Mouse (Mus musculus) lung, postnatal 14 days (tissue): ENCODE measurements at regions not wholly inside any gene's neighbourhood (a gene's known extent, or its start where the extent isn't known, plus 50 kb on each side); places are given as distances from the start of the nearest gene placed in this dataset.

Source experiments
- DNase-seq: peaks from one replicate; pipeline ENCODE4 v3.0.0; 2021

DNA sequence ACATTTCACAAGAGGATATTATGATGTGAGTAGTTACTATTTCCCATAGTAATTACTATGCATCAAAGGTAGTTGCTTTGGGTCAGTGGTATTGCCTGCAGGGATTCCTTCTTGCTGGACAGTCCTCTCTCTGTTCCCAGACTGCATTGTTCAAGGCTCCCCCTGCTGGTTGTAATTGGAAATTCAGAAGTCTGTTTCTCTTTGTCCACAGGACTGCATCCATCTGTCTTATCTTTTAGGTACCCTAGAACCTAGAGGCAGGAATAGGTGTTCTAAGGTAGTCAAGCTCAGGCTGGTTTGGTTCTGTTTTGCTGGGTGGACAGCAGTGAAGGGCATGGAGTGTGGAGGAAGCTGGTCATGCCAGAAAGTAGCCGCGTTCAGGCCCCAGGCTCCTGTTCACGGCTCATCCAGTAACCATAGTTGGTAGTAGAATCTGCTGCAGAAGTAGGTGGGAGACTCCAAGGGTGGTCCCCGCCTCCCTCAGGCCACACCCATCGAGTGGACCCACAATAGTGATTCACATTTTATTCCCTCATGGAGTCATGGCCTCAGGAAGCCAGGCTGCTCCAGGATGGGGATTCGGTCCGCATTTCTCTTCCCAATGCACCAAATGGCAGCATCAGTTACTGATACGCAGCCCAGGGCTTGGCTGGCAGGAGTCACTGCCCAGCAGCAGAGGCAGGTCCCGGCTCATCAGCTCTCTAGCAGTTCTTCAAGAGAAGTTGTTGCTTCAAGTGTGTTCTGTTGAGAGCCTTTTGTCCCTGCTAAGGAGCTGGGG is 51.7 kb upstream of the Caprin1 start:
- DNase-seq: peak; percentile 78

DNA sequence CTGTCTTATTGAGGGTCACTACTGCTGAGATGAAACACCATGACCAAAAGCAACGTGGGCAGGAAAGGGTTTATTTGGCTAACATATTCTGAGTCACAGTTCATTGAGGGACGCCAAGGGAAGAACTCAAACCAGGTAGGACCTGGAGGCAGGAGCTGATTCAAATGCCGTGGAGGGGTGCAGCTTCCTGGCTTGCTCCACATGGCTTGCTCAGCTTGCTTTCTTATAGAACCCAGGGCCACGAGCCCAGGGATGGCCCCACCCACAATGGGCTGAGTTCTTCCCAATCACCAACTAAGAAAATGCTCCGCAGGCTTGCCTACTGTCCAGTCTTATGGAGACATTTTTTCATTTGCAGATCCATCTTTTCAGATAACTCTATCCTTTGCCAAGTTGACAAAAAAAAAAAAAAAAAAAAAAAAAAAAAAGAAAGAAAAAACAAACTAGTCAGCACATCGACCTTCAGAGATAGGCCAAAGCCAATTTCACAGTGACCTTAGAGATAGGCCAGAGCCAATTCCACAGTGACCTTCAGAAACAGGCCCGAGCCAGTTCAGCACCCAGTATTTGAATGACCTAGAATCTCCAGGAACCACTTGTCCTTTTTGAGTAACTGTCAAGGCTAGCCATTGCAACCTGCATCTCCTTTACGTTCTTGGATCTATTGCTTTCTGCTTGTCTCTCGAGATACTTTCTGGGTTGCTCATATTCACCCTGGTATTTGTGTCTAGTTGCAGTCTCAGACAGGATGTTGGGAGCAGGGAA is 52.5 kb upstream of the Caprin1 start:
- no peak for DNase-seq

DNA sequence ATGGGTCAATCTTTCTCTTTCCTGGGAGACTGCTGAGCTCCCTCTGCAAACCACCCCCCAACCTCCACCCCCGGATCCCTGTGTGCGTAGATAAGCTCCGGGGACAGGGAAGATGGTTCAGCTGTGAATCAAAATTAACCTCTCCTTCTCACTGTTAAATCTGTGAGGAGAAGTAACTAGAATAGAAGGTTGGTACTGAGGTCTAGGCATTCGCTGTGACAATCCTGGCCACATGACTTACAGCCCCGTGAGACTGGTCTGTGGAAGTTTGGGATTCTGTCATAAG is 53.0 kb upstream of the Caprin1 start:
- DNase-seq: no peak

DNA sequence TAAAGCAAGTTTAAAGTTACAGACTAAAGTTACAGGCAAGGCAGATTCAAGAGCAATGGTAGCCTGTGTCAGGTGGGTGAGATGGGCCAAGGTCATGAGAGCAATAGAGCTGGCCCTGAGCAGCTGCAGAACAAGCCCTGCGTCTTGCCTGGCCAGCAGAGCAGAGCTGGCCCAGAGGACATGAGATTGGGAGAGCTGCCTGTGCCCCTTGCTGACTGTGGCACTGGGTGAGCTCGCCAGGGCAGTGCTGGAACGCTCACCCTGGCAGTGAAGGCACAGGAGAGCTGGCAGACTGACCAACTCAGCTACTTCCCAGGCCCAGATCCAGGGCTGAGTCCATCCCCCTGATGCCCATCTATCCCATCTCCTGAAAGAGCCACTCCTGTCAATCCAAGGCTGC is 53.7 kb upstream of the Caprin1 start:
- DNase-seq: no peak

DNA sequence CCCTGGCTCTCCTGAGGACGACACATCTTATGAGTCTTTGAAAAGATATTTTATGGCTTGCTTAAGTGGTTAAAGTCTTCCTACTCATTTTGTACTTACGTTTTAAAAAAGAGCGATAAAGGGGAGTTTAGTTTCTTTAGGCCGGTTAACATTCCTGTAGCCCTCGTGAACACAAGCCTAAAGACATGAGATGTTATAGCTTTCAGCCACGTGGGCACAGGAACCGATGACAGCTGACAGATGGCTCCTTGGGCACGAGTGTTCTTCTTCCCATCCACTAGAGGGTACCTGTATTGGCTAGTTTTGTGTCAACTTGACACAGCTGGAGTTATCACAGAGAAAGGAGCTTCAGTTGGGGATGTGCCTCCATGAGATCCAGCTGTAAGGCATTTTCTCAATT is 63.8 kb upstream of the Caprin1 start:
- no peak for DNase-seq

DNA sequence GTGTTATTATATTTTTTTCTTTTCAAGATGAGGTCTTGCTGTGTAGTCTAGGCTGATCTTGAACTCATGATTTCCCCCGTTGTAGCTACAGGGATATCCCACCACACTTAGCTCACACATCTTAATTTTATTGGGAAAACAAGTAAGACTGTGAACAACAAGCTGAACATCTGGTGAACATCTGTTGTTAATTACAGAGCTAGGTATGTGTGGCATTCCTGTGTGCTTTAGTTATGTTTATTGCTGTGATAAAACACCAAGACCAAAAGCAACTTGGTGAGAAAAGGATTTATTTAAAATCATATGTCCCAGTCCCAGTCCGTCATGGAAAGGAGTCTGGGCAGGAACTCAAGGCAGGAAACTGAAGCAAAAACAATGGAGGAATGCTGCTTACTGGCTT is 66.8 kb upstream of the Caprin1 start:
- DNase-seq: no peak

DNA sequence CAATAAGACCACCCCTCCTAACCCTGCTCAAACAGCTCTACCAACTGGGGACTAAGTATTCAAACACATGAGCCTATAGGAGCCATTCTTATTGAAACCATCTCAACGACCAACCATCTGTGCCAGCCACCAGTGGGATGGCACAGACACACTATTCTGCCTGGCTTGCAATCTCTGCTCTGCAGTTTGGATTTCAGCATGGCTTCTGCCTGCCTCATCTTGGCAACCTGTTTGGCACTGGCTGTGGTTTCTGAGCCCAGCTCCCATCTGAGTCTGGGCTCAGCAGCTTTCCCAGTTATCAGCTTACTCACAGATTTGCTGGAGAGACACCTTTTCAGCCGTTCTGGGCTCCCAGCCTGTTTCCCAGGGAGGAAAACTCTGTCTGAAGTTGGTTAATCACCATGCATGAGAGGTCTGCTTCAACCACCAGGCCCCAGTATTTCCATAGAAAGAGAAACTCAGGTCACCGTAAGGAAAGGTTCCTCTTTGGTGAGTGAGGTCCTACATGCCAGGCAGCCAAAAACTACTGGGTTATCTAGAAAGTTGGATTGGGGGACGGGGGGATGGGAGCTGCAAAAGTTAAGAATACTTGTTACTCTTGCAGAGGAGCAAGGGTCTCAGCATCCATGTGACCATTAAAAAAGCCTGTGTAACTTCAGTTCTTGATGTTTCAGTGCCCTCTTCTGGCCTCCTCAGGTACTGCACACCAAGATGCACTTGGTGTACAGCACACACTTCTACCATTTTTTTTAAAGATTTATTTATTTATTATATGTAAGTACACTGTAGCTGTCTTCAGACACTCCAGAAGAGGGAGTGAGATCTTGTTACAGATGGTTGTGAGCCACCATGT is 68.1 kb upstream of the Caprin1 start:
- DNase-seq: peak; percentile 61

DNA sequence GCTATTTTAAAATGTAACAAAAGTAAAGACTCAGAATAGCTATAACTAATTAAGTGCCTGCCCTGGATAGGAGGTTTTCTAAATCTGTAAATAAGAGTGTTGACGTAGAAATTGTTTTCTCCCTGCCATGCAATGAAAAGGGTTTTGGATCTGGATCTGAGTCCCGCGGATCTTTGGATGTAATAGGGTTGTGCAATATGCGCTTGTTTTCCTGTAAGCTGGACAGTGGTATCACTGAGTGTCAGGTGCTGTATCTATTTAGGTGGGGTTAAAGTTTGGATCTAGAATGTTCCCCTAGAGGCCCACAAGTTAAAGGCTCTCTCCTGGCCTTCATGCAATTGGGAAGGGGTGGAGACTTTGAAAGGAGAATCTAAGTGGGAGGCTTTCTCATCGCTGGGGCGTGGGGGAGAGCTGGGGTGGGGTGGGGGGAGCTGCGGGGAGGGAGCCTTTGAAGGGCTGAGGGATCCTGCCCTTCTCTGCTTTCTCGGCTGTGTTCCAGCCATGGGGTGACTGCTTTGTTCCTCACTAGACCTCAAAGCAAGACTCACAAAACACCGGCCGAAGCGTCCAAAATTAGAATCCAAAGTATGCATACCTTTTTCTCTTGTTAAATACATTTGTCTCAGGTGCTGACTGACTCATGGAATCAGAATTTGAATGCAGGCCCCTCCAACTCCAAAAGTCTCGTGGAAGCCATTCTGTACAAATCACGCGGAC is 70.0 kb upstream of the Caprin1 start:
- no peak for DNase-seq

DNA sequence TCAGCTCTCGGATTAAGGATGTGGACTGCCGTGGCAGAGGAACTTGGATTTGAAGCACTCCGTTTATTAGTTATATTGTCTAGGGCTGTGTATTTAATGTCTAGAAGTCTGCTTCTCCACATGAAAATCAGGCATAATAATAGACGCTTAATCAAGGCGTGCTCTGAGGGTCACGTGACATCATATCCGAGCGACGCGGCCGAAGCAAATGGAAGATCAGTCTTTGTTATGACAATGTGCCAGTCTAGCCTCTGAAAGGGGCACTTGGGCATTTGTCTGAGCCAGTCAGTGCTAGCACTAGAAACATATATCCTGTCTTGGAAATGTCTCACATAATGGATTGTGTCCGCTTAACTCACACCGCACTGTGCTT is 70.5 kb upstream of the Caprin1 start:
- no peak for DNase-seq

DNA sequence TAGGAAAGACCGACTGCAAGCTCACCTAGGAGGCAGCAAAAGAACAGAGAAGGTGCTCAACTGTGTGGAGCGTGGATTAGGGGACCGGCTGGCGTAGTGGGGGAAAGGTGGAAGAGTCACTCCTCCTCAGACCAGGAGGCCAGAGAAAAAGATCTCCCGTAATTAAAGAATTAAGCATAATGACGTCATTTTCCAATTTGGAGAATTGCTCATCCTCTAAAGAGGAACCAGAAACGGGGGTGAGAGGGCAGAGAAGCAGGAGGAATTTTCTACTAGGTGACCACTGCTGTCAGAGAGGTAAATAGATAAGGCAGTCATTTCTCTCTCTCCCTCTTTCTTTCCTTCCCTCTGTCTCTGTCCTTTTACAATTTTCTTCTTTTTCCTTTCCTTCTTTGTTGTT is 71.2 kb upstream of the Caprin1 start:
- DNase-seq: no peak

DNA sequence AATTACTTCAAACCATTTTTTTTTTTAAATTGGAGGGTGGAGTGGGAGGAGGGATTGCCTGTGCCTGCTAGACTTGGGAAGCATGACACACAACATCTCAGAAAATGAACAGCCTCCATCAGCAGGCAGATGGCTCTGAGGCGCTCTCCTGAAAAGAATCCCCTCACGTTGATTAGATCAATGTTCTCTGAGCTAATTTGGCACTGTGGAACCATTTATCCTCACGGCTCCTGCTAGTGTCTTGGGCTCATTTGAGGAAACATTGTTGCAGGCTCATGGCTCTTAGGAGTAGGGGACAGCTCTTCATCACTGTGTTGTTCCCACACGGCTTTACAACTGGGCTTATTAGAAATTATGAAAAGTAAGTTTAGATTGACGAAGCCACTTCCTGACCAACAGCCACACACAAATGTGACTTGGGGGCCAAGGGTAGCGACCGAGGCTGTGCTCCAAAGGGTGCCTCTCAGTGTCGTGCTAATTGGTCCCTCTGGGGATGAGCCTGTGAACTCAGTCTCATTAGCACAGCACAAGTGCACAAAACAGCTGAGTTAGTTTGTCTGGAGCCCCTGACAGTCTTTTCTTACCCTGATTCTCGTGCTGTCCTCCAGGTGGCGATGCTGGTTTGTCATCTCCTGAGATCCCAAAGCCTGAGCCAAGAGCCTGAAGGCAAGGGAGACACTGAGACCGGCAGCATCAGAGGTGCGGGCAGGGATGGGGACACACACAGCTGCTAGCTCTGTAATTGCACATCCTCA is 74.2 kb upstream of the Caprin1 start:
- DNase-seq: peak; percentile 82

DNA sequence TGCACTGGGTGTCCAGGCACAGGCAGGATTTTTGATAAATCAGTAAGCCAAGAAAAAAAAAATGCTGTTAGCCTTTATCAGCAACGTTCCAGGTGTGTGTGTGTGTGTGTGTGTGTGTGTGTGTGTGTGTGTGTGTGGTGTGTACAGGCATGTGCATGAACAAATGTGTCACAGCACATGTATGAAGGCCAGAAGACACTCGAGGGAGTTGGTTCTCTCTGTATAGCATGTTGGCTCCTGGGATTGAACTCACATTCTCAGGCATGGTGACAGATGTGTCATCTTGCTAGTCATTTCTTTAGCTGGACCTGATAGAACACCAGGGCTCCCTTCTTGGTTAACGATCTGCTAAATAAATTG is 74.8 kb upstream of the Caprin1 start:
- DNase-seq: no peak

DNA sequence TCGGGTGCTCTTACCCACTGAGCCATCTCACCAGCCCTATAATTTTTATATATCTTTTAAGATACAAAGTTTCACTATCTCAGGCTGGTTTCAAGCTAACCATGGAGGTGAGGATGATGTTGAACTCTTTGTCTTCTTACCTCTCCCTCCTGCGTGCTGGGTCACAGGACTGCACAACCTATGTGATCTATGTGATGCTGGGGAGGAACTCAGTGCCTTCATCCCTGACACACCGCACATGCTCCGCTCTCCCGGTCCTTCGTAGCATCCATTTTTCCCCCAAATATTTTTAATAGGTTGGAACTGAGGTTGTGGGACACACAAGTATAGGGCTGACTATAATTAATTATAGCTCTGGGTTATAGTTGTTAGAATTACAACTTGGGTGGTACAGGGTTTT is 75.9 kb upstream of the Caprin1 start:
- no peak for DNase-seq

DNA sequence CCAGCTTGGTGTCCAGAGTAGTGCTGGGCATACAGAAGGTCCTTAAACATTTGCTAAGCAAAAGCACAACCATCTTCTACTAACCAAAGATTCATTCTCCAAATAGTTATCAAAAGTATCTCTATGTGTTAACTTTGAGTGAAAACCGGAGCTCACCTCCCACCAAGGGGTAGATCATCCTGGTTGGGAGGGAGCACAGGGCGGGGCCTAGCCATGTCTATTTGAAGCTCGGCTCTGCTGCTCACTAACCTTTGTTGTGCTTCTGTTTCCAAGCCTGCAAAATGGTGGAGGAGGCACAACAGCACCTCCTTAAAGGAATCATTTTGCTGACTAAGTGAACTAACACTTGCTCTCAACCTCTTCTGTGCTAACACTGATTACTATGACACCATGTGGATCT is 77.0 kb upstream of the Caprin1 start:
- DNase-seq: no peak

DNA sequence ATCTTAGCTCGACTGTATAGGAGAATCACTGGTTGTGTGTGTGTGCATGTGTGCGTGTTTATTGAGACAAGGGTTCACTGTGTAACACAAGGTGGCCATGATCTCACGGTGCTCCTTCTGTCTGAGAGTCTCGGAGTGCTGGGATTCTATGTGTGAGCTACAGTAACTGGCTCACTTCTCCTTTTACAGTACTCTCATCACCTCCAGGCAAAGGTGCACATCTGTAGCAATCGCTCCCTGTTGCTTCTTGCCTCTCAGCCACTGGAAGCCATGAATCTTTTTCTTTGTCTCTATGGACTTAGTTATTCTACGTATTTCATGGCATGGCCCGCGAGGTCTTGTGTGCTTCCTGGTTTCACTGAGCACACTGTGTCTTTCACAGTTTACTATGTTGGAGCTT is 78.3 kb upstream of the Caprin1 start:
- no peak for DNase-seq

DNA sequence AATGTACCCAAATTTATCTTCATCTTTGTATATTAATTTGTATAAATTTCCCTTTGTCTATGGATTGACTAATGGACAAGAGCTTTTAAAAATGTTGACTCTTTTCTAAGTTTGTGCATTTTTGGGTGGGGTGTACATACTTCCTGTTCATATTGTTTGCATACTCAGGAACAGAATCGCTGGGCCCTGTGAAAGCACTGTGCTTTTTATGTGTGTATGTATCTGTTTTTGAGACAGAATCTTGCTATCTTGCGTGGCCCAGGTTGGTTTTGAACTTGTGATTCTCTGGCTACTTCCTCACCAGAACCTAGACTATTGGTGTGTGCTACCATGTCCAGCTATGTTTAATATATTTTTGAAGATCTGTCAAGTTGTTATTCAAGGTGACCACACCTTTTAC is 78.8 kb upstream of the Caprin1 start:
- DNase-seq: no peak

DNA sequence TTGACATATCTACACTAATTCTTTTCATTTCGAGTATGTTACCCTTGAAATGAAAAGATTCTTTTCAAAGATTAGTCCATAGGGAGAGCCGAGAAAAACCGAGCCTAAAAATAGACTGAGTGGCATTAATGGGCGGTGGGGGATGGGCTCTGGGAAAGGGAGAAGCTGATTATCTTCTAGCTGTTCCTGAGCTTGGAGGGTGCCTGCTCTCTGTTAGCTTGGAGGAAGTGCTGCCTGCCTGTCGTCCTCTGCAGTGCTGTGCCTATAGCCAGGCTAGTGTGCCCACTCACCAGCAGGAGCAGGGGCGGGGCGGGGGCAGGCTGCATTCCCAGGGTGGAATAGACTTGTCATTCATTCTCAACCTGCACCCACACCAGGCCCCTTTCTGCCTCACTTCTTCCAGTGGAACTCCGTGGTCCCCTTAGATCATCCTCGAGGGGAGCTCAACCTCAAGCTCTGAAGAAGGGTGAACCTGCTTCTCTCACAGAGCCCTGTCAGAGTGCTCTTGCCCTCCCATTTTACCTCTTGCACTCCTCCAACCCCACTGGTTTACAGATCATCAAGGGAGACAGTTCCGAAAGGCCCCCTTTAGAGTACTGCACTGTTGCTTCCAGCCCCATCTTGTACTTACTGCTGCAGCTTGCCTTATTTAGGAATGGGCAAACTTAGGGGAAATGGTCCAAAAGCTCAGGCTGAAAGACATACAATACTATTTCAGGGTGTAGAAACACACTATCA is 76.6 kb upstream of the Lmo2 start:
- DNase-seq: no peak

DNA sequence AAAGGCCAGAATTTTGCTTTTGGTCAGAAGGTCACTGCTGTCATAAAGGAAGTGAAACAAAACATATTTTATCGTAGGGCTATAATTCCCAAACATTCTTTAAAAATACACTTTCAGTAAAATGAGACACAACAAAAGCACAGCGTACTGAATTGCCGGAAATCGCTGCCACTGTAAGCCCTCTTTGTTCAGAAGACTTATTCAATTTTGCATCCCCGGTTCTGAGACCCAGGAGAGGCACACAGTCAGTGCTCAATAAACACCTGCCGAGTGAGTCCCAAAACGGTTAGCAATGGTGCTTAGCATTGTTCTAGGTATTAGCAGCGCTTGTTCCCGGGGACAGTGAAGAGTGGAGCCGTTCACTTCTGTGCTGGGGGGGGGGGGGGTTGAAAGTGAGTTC is 72.9 kb upstream of the Lmo2 start:
- DNase-seq: no peak

DNA sequence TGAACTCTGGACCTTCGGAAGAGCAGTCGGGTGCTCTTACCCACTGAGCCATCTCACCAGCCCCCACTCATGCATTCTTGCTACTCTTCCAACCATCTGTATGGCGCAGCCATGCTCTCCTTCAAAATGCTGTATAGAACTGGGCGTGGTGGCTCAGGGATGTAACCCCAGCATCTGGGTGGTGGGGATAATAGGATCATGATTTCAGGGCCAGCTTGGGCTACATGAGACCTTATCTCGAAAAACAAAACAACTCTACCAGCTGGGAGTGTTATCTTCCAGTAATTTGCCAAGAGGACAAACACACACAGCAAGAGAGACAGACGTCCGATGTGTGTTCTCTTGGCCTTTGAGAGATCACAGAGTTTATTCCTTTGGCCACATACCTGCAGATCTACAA is 69.8 kb upstream of the Lmo2 start:
- DNase-seq: no peak

DNA sequence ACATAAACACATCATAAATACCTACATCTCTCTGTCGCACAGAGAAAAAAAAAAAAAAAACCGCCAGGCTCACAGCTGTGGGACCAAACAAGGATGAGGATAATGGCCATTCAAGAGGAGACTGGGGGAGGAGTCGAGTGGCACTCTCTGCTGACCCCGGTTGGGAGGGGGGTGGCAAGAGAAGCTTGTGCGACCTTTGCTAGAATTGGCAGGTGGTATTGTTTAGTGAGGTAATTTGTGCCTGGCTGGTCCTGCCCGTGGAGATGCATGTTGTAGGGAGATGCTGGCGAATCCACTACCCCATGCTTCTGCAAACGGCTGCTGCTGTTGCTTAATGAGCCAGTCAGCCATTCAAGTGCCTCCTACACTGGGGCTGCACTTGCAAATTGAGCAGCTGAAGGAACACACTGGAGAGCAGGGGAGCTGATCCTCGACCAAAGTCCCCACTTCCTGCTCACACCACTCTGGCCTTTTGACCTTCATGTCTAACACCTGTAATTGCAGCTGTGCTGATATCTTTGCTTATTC is 66.5 kb upstream of the Lmo2 start:
- DNase-seq: no peak

DNA sequence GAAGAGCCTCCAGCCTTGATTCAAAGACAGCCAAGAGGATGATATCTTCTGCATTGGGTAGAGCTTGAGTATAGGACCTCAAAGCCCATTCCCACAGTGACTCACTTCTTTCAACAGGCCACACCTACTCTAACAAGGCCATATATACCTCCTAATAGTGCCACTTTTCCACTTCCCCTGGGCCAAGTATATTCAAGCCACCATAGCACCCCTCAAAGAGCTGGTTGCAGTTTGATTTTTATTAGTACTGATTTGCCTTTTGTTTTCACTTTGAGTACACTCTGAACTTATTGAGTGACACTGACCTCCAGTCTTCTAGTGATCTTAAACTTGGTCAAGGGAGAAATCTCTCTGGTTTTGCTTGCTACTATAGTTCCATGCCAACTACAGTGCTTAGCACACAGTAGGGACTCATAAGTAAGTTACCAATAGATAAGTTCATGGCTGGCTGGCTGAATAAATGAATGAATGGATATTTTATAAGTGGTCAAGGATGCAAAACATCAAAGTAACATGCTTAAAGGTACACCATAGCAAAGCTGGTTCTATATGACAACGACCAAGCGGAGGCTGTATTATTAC is 64.5 kb upstream of the Lmo2 start:
- no peak for DNase-seq
